Mouse (Mus musculus) midbrain, embryonic 13.5 days (tissue): ENCODE results near the gene Slc9c1. TPM values are rescaled to one million over a fixed set of nuclear protein-coding genes. Genes with fewer than 3 reads are reported as not detected.
A peak's percentile ranks its signal among the peaks of the same experiment; 100 is the strongest.

Experiments used
- ATAC-seq: fragments of 200-750 bp; cut with Nextera tagmentation; 2 replicates; pipeline ENCODE4 v1.8.0; 2017; ENCODE audit warnings: mild to moderate bottlenecking, moderate TSS enrichment, moderate library complexity
- H3K27ac ChIP-seq: fragments of 300-500 bp; sonication (generic); 2 replicates; pipeline ENCODE4 v1.5.1; 2015; ENCODE audit warnings: inconsistent platforms, mild to moderate bottlenecking, moderate library complexity
- H3K27me3 ChIP-seq: fragments of 300-500 bp; sonication (generic); 2 replicates; pipeline ENCODE4 v1.6.1; 2015; ENCODE audit warnings: mild to moderate bottlenecking, inconsistent platforms
- H3K36me3 ChIP-seq: fragments of 300-500 bp; sonication (generic); 2 replicates; pipeline ENCODE4 v1.6.1; 2015; ENCODE audit warnings: mild to moderate bottlenecking, inconsistent platforms
- H3K4me1 ChIP-seq: fragments of 300-500 bp; sonication (generic); replicated peaks from 2 replicates; pipeline ENCODE4 v1.6.1; 2015; ENCODE audit warnings: inconsistent platforms
- H3K4me2 ChIP-seq: fragments of 300-500 bp; sonication (generic); replicated peaks from 2 replicates; pipeline ENCODE4 v1.6.1; 2015; ENCODE audit warnings: moderate library complexity, mild to moderate bottlenecking, inconsistent platforms
- H3K4me3 ChIP-seq: fragments of 300-500 bp; sonication (generic); replicated peaks from 2 replicates; pipeline ENCODE4 v1.5.1; 2015; ENCODE audit warnings: mild to moderate bottlenecking, inconsistent platforms
- H3K9ac ChIP-seq: fragments of 300-500 bp; sonication (generic); replicated peaks from 2 replicates; pipeline ENCODE4 v1.6.1; 2015; ENCODE audit warnings: mild to moderate bottlenecking, inconsistent platforms
- H3K9me3 ChIP-seq: fragments of 300-500 bp; sonication (generic); 2 replicates; pipeline ENCODE4 v1.6.1; 2016; ENCODE audit warnings: mild to moderate bottlenecking, inconsistent platforms
- WGBS: fragments of 180-500 bp; shearing (Covaris S2); methylation state at CpG from one replicate; pipeline ENCODE4 v1.1.7; 2015; 5-methylcytosine and 5-hydroxymethylcytosine counted together
- polyA plus RNA-seq: library from polyadenylated mRNA; unstranded; fragments of >200 nt; fragmentation: Nextera tagmentation; extraction: Ambion mirVana; gene quantifications from 2 replicates; pipeline ENCODE4 v1.2.1, GENCODE M21; 2015

The Slc9c1 gene
- polyA plus RNA-seq, 1 experiment from 2014 or later: not detected

- no peak overlapping the region for H3K4me2 ChIP-seq
- no peak overlapping the region for H3K27ac ChIP-seq
- no peak overlapping the region for H3K4me3 ChIP-seq
- no peaks in the 10 kb centered on the region for H3K4me1 ChIP-seq
- ATAC-seq: peak; percentile 30; the same call in 1 of the 2 replicates
- no peaks in the 10 kb centered on the region for H3K27me3 ChIP-seq
- H3K9me3 ChIP-seq: no peaks in the 10 kb centered on the region
- H3K36me3 ChIP-seq: no peaks in the 10 kb centered on the region
- no peak overlapping the region for H3K9ac ChIP-seq
- 82% methylated on average over 8 of the region's 8 CpGs for WGBS
Measured at GRCm38 (mm10) chr16:45629497-45630105, 94.5 kb downstream of the Slc9c1 start.

- H3K27ac ChIP-seq: no peak overlapping the region
- no peaks in the 10 kb centered on the region for H3K4me1 ChIP-seq
- no peaks in the 10 kb centered on the region for H3K27me3 ChIP-seq
- H3K9me3 ChIP-seq: no peaks in the 10 kb centered on the region
- no peak overlapping the region for H3K4me2 ChIP-seq
- ATAC-seq: peak; percentile 89
- WGBS: 56% methylated on average over 5 of the region's 5 CpGs
- no peak overlapping the region for H3K4me3 ChIP-seq
- no peaks in the 10 kb centered on the region for H3K36me3 ChIP-seq
- no peak overlapping the region for H3K9ac ChIP-seq
Measured at GRCm38 (mm10) chr16:45630347-45630960, 95.3 kb downstream of the Slc9c1 start.

DNA sequence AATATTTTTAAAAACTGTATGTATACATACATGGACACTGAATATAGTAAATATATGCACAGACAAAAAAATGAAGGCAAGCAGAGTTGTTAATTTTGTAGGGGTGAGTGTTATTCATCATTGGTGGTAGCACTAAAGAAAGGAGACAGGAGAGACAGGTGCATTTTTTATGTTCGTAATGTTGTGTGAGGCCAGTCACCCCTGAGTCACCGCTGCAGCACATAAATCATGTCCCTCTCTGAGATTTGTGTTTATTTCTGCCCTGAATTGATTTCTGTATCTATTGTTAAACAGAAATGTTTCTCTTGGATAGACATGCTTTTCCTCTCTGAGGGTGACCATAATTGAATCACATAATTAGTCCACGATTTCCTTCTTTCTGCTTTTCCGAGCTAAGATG is 97.3 kb downstream of the Slc9c1 start:
- no peaks in the 10 kb centered on the region for H3K36me3 ChIP-seq
- no peak for ATAC-seq

DNA sequence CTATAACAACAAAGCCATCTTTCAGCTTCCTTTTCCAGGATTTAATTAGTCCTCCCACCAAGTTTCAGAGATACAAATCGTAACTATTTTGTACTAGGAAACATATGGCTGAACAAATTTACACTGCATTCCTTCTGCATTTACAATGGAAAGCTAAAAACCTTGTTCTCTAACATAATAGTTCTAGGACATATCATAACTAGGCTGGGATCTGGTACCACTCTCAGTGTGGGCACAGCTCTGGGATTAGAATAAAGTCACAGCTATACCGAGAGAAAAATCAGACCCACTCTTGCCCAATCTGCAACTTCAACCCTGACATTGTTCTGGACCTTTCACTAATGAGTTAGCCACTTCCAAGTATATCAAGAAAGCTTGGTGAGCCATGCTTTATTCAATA is 100.7 kb downstream of the Slc9c1 start:
- no peak for ATAC-seq
- Histone ChIP-seq H3K36me3 (no peaks in the 10 kb centered on the region), H3K27me3 (no peaks in the 10 kb centered on the region), H3K27ac (no peak overlapping the region), H3K9ac (no peak overlapping the region), H3K9me3 (no peaks in the 10 kb centered on the region), H3K4me1 (no peaks in the 10 kb centered on the region), H3K4me3 (no peak overlapping the region), H3K4me2 (no peak overlapping the region)
- WGBS: 95% methylated on average over 2 of the region's 2 CpGs

More for the DNA sequence above, 97.3 kb downstream of the Slc9c1 start:
- no peaks in the 10 kb centered on the region for H3K9me3 ChIP-seq
- WGBS: 87% methylated on average over 4 of the region's 4 CpGs
- no peak overlapping the region for H3K9ac ChIP-seq
- no peaks in the 10 kb centered on the region for H3K27me3 ChIP-seq
- H3K4me2 ChIP-seq: no peak overlapping the region
- no peaks in the 10 kb centered on the region for H3K4me1 ChIP-seq
- H3K4me3 ChIP-seq: no peak overlapping the region
- H3K27ac ChIP-seq: no peak overlapping the region

DNA sequence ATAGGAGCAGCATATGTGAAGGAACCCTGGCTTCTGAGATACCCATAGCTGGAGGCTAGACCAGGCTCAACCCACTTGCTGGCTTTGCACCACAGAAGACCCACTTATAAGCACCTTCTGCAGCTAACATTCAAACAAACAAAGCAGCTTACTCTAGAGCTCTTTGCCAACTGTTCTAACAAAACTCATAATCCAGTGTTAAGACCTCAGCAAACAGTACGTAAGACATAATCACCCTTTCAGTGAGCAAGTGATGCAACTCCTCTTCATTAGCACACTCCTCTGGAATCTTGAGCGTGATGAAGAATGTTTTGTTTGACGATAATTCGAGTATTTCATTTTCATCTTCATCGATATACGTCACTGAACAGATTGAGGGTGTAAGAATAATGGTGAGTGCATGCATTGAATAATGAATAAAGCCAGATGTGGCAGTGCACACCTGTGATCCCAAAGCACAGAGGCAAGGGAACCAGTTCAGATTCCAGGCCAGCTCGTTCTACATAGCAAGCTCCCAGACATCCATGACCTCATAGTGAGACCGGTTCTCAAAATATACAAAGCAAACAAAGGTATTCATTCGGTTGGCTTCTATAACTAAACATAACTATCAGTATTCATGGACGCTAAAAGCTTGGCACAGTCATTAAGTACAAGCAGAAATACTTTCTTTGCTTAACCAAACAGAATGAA is 105.1 kb downstream of the Slc9c1 start:
- H3K27me3 ChIP-seq: no peaks in the 10 kb centered on the region
- H3K9ac ChIP-seq: no peak overlapping the region
- no peak for ATAC-seq
- no peaks in the 10 kb centered on the region for H3K9me3 ChIP-seq
- 85% methylated on average over 10 of the region's 10 CpGs for WGBS
- H3K27ac ChIP-seq: no peak overlapping the region
- H3K4me2 ChIP-seq: no peak overlapping the region
- H3K4me1 ChIP-seq: no peaks in the 10 kb centered on the region
- no peak overlapping the region for H3K4me3 ChIP-seq
- no peaks in the 10 kb centered on the region for H3K36me3 ChIP-seq

DNA sequence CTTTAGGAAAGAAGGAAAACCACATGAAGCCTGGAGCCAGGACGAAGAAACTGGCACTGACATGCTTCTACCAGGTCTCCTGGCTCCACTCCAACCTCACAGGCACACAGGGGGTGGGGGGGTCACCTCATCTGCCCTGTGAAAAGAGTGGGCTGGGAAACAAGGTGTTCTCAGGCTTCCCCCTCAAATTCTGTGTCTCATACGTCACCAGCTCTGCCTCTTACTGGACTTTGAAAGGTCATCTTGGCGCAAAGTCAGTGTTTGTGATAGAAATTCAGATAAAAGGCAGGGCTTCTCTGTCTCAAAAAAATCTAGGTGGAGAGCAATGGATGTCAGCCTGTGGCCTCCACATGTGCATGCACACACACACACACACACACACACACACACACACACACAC is 106.2 kb downstream of the Slc9c1 start:
- Histone ChIP-seq H3K27me3 (no peaks in the 10 kb centered on the region), H3K9me3 (no peaks in the 10 kb centered on the region), H3K27ac (no peak overlapping the region), H3K36me3 (no peaks in the 10 kb centered on the region), H3K4me2 (no peak overlapping the region), H3K9ac (no peak overlapping the region), H3K4me3 (no peak overlapping the region), H3K4me1 (no peaks in the 10 kb centered on the region)
- no peak for ATAC-seq
- WGBS: 76% methylated on average over 3 of the region's 3 CpGs

DNA sequence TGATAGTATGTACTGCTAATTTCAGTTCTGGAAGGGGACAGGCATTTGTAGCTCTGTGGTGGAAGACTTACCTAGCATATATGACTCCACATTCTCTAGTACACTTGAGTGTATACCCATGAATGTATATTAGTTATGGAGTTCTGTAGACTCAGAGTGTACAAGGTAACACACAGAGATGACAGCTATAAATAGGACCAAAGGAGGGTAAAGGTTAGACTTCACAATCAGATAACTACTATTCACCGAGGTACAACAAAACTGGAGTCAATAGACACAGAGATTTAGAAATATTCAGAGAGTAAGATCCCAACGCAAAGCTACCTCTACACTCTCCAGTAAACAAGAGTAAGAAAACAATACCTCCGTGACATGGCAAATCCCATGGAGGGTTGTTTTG is 108.8 kb downstream of the Slc9c1 start:
- H3K4me1 ChIP-seq: no peaks in the 10 kb centered on the region
- no peaks in the 10 kb centered on the region for H3K9me3 ChIP-seq
- no peak overlapping the region for H3K4me2 ChIP-seq
- no peak overlapping the region for H3K9ac ChIP-seq
- no peaks in the 10 kb centered on the region for H3K36me3 ChIP-seq
- no peaks in the 10 kb centered on the region for H3K27me3 ChIP-seq
- no peak for ATAC-seq
- no peak overlapping the region for H3K4me3 ChIP-seq
- WGBS: 92% methylated on average over 3 of the region's 3 CpGs
- no peak overlapping the region for H3K27ac ChIP-seq

DNA sequence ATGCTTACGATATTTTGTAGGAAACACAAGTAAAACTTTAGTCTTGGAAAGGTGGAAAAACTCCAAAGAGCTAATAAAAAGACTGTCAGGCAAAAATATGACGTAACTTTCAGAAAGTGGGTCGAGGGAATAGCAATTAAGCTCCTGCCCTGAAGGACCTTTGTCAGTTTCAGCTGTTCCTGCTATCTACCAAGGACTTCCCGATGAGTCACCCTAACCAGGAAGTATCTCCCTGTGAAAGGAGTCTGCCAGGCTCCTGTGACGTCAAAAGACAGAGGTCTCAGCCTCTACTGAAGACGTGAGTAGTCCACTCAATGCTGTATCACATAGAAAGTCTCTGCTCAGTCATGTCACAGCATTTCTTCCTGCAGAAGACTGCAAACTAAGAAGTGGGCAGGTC is 109.3 kb downstream of the Slc9c1 start:
- no peak overlapping the region for H3K9ac ChIP-seq
- no peaks in the 10 kb centered on the region for H3K4me1 ChIP-seq
- H3K36me3 ChIP-seq: no peaks in the 10 kb centered on the region
- no peak overlapping the region for H3K4me3 ChIP-seq
- H3K9me3 ChIP-seq: no peaks in the 10 kb centered on the region
- no peak overlapping the region for H3K27ac ChIP-seq
- WGBS: 78% methylated on average over 6 of the region's 6 CpGs
- no peaks in the 10 kb centered on the region for H3K27me3 ChIP-seq
- no peak for ATAC-seq
- no peak overlapping the region for H3K4me2 ChIP-seq

GRCm38 (mm10) chr16:45651497-45651896 is 116.4 kb downstream of the Slc9c1 start:
- 77% methylated on average over 2 of the region's 2 CpGs for WGBS
- Histone ChIP-seq H3K4me3 (no peak overlapping the region), H3K9ac (no peak overlapping the region), H3K9me3 (no peaks in the 10 kb centered on the region), H3K4me1 (0 out of 2 replicates have a peak, but pooled peaks cover 6% of the 10 kb centered on the region), H3K36me3 (no peaks in the 10 kb centered on the region), H3K27me3 (peaks cover 16% of the 10 kb centered on the region), H3K27ac (no peak overlapping the region), H3K4me2 (no peak overlapping the region)
- no peak for ATAC-seq

GRCm38 (mm10) chr16:45653009-45653933 is 118.2 kb downstream of the Slc9c1 start:
- no peaks in the 10 kb centered on the region for H3K36me3 ChIP-seq
- no peak overlapping the region for H3K27ac ChIP-seq
- H3K4me3 ChIP-seq: peak overlapping the region; percentile 28
- H3K27me3 ChIP-seq: peaks cover 16% of the 10 kb centered on the region
- peak overlapping the region; percentile 49 for H3K4me2 ChIP-seq
- no peak overlapping the region for H3K9ac ChIP-seq
- H3K9me3 ChIP-seq: no peaks in the 10 kb centered on the region
- H3K4me1 ChIP-seq: 0 out of 2 replicates have a peak, but pooled peaks cover 6% of the 10 kb centered on the region
- ATAC-seq: no peak
- 12% methylated on average over 17 of the region's 17 CpGs for WGBS

DNA sequence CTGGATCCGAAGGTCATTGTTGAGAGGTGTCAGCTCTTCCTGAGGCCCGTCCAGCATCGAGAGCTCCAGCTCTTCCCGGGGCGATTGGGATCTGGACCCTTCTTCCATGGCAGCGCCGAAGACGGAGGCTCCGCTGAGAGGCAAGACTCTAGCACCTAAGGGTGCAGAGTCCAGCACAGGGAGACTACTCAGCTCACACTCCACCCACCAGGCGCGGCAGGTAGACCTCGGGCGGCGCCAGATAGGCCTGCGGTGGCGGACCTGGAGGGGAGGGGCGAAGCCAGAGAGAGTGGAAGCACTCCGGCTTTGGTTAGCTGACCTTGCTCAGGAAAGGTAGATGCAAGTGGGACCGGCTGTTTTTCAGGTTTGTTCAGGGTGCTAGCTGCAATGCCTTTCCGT is 118.8 kb downstream of the Slc9c1 start, which contains the start of gene BC016579:
Gene BC016579 (minus strand): TSS at position 135 of the 399 bp plus-strand sequence.
- Histone ChIP-seq H3K9ac (no peak within 1 kb of the TSS), H3K4me1 (0 out of 2 replicates have a peak, but pooled peaks cover 6% of the 10 kb centered on the region), H3K4me3 (peak within 1 kb of the TSS; percentile 28), H3K27me3 (peaks cover 16% of the 10 kb centered on the region), H3K9me3 (no peaks in the 10 kb centered on the region), H3K27ac (no peak within 1 kb of the TSS), H3K4me2 (peak within 1 kb of the TSS; percentile 49), H3K36me3 (no peaks in the 10 kb centered on the region)
- WGBS: 7% methylated on average over 20 of the region's 20 CpGs
- ATAC-seq: peak; percentile 58; the same call in 1 of the 2 replicates
